Mouse (Mus musculus) heart, postnatal 0 days (tissue): ENCODE results near the gene Tmem262.

ENCODE experiments used
- CTCF ChIP-seq: IDR thresholded peaks from 2 replicates; pipeline ENCODE4 v1.5.1; 2016; ENCODE audit warnings: antibody characterized with exemption, control low read depth, low read depth
- EP300 ChIP-seq: IDR thresholded peaks from 2 replicates; pipeline ENCODE4 v1.6.1; 2016; ENCODE audit warnings: antibody characterized with exemption, low read depth

DNA sequence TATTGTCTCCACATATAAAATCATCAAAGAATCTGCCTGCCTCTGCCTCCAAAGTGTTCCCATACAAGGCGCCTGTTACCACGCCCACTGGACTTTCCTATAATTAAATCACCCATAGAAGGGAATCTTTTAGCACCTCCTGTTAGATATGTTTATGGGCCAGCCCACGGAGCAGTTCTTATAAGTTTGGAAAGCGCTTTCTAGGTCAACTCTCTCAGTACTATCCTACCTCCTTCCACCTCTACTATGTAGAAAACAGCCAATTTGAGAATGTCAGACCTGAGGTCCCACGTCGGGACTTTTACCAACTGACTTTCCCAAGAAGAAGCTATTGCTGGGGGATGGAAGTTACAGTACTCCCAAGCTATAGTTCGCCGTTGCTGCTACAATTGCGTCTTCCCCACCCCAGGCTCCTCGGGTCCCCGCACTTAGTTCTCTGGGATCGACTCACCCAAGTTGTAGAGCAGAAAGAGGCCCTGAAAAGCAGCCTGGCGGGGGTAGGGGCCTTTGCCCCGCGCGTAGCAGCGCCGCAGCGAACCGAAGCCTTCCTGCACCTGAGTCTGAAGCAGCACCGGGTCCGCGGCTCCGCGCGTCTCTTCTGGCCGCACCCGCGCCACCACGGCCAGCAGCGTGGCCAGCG is 37.6 kb downstream of the Tmem262 start:
- TF ChIP-seq CTCF (no peak), EP300 (no peak)
